Mouse (Mus musculus): Measurements from ENCODE around the gene Snrnp27.

DNA sequence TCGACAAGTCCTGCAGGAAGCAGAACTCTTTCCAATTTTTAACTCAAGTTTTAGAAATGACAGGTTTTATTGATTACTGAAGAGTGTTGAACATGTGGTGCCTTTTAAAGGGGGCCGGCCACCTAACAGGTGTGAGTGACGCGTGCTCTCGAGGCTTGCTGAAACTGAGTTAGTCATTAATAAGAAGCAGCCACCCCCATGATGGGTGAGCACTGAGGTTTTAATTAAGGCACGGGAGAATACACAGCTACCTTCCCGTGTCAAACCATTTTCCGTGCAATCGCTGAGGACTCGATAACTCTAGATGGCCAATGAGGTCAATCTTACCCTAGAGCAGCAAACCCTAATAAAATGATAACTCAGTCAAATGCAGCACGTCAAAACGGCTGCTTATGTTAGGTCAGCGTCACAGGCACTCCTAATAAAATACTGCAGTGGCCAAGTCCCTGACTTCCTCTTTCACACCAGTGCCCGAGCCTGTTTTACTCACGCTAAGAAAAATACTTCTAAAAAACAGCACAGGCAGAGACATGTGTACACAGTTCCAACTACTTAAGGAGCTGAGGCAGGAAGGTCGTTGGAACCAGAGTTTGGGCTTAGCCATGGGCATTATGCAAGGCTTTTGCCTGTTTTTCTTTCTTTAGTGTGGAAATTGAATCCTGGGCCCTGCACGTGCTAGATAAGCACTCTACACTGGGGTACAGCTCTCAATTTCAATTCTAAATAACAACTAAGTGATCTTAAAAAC is 18.6 kb downstream of the Snrnp27 start:
- no peak for TF ChIP-seq CTCF (IDR thresholded peaks at IDR 0.05)
- TF ChIP-seq POLR2A (IDR thresholded peaks at IDR 0.05; ENCODE audit: insufficient read depth, low read depth, low read length), result no peak
- TF ChIP-seq EP300 (IDR thresholded peaks at IDR 0.05; ENCODE audit: insufficient read depth, low read depth, low read length), result no peak

Data from heart, adult 2 months (tissue).